Comparison of ENCODE assay signal across 18 mouse cellular contexts in genomic region chr11:118323974-118324373, GRCm38 (mm10). TPM values are rescaled to one million over a fixed set of nuclear protein-coding genes. Genes with fewer than 3 reads are reported as not detected.
DNase-seq lines count a peak whose midpoint lies in the region; ATAC-seq lines count a peak whose summit lies in the region.
"Had no signal": no experiment of that assay in that cellular context is flagged by ENCODE, and none has a peak within 500 bp of the region (broad histone marks: within the 10 kb centered on the region; RNA-seq: fewer than 3 reads in every experiment).

No protein-coding gene starts in this region.

- DNase-seq in heart, adult 18-20 months = no peak
- no peak for DNase-seq in embryonic facial prominence, embryonic 10.5 days (ENCODE audit: low spot score)
- DNase-seq in embryonic facial prominence, embryonic 11.5 days (ENCODE audit: low spot score) = no peak
- no peak for DNase-seq in cerebellum, adult 11-12 months
- no peak for DNase-seq in kidney, postnatal 36 days
- DNase-seq: adrenal gland, postnatal 25 days; cerebellum, adult 2 months; spleen, adult 18-20 months had no signal

- H3K9me3 ChIP-seq in heart, embryonic 16.5 days (replicated peaks; ENCODE audit: control insufficient read depth, low read length) = no peaks in the 10 kb centered on the region
- no peaks in the 10 kb centered on the region for H3K9me3 ChIP-seq in embryonic facial prominence, embryonic 10.5 days
- H3K9me3 ChIP-seq in embryonic facial prominence, embryonic 11.5 days (replicated peaks; ENCODE audit: control insufficient read depth, low read length) = no peaks in the 10 kb centered on the region
- H3K9me3 ChIP-seq in limb, embryonic 12.5 days = no peaks in the 10 kb centered on the region
- H3K9me3 ChIP-seq: intestine, embryonic 15.5 days had no signal

- H3K27me3 ChIP-seq in heart, embryonic 16.5 days (ENCODE audit: control insufficient read depth, insufficient read depth, low read length) = no peaks in the 10 kb centered on the region
- no peaks in the 10 kb centered on the region for H3K27me3 ChIP-seq in embryonic facial prominence, embryonic 10.5 days (replicated peaks; ENCODE audit: low read depth, poor library complexity, severe bottlenecking)
- no peaks in the 10 kb centered on the region for H3K27me3 ChIP-seq in embryonic facial prominence, embryonic 11.5 days (ENCODE audit: control insufficient read depth, insufficient read depth, low read length)
- H3K27me3 ChIP-seq in limb, embryonic 12.5 days = no peaks in the 10 kb centered on the region
- H3K27me3 ChIP-seq: intestine, embryonic 15.5 days had no signal

- H3K9ac ChIP-seq in heart, embryonic 16.5 days (ENCODE audit: low read length) = no peak overlapping the region
- no peak overlapping the region for H3K9ac ChIP-seq in embryonic facial prominence, embryonic 11.5 days (replicated peaks; ENCODE audit: low read length)
- no peak overlapping the region; the same call in 1 of the 2 replicates for H3K9ac ChIP-seq in limb, embryonic 12.5 days (replicated peaks)
- H3K9ac ChIP-seq: hindbrain, embryonic 14.5 days; intestine, embryonic 15.5 days had no signal

- 0 out of 2 replicates have a peak overlapping the region, but pooled peaks have one; percentile 15 for H3K27ac ChIP-seq in heart, embryonic 16.5 days (ENCODE audit: low read length)
- H3K27ac ChIP-seq in embryonic facial prominence, embryonic 10.5 days (replicated peaks) = peak overlapping the region; percentile 73
- H3K27ac ChIP-seq in embryonic facial prominence, embryonic 11.5 days (replicated peaks; ENCODE audit: low read depth, low read length) = 0 out of 2 replicates have a peak overlapping the region, but pooled peaks have one; percentile 8
- peak overlapping the region; percentile 91 for H3K27ac ChIP-seq in limb, embryonic 12.5 days
- H3K27ac ChIP-seq: hindbrain, embryonic 14.5 days; intestine, embryonic 15.5 days had no signal

- ATAC-seq in heart, embryonic 16.5 days (replicated peaks; ENCODE audit: extremely low read depth, insufficient read depth, low FRiP score) = no peak
- ATAC-seq in embryonic facial prominence, embryonic 11.5 days (replicated peaks; ENCODE audit: insufficient number of reproducible peaks, low FRiP score, low TSS enrichment, low read depth) = no peak
- ATAC-seq in limb, embryonic 12.5 days (ENCODE audit: insufficient number of reproducible peaks, insufficient read depth, low FRiP score, low TSS enrichment, low read depth) = no peak
- ATAC-seq: forebrain, embryonic 14.5 days; intestine, embryonic 15.5 days; midbrain, embryonic 16.5 days had no signal

- no peak overlapping the region for H3K4me3 ChIP-seq in heart, embryonic 16.5 days (ENCODE audit: low read length)
- H3K4me3 ChIP-seq in embryonic facial prominence, embryonic 10.5 days = no peak overlapping the region
- no peak overlapping the region for H3K4me3 ChIP-seq in embryonic facial prominence, embryonic 11.5 days (ENCODE audit: low read depth, low read length)
- H3K4me3 ChIP-seq in limb, embryonic 12.5 days (replicated peaks) = no peak overlapping the region
- H3K4me3 ChIP-seq: intestine, embryonic 15.5 days had no signal

- WGBS in heart, embryonic 16.5 days = 49% methylated on average over 5 of the region's 5 CpGs
- WGBS in embryonic facial prominence, embryonic 10.5 days = 85% methylated on average over 5 of the region's 5 CpGs
- 85% methylated on average over 5 of the region's 5 CpGs for WGBS in embryonic facial prominence, embryonic 11.5 days
- WGBS in limb, embryonic 12.5 days = 74% methylated on average over 5 of the region's 5 CpGs

- peaks cover 11% of the 10 kb centered on the region for H3K4me1 ChIP-seq in heart, embryonic 16.5 days (ENCODE audit: control insufficient read depth, insufficient read depth, low read length)
- peaks cover 60% of the 10 kb centered on the region for H3K4me1 ChIP-seq in embryonic facial prominence, embryonic 10.5 days
- peaks cover 12% of the 10 kb centered on the region for H3K4me1 ChIP-seq in embryonic facial prominence, embryonic 11.5 days (ENCODE audit: control insufficient read depth, insufficient read depth, low read length)
- H3K4me1 ChIP-seq in limb, embryonic 12.5 days (replicated peaks) = peaks cover 64% of the 10 kb centered on the region

- peaks cover 12% of the 10 kb centered on the region for H3K36me3 ChIP-seq in heart, embryonic 16.5 days (ENCODE audit: control insufficient read depth, insufficient read depth)
- H3K36me3 ChIP-seq in embryonic facial prominence, embryonic 10.5 days (replicated peaks) = peaks cover 54% of the 10 kb centered on the region
- peaks cover 2% of the 10 kb centered on the region; the same call in 1 of the 2 replicates for H3K36me3 ChIP-seq in embryonic facial prominence, embryonic 11.5 days (replicated peaks; ENCODE audit: control insufficient read depth, insufficient read depth, low read depth, low read length)
- peaks cover 18% of the 10 kb centered on the region for H3K36me3 ChIP-seq in limb, embryonic 12.5 days
- H3K36me3 ChIP-seq: intestine, embryonic 15.5 days had no signal

- H3K4me2 ChIP-seq in heart, embryonic 16.5 days (ENCODE audit: low read depth, low read length) = no peak overlapping the region
- H3K4me2 ChIP-seq in embryonic facial prominence, embryonic 11.5 days (ENCODE audit: low read depth, low read length) = no peak overlapping the region
- H3K4me2 ChIP-seq in limb, embryonic 12.5 days = peak overlapping the region; percentile 19; the same call in 1 of the 2 replicates
- H3K4me2 ChIP-seq: hindbrain, embryonic 14.5 days; intestine, embryonic 15.5 days; liver, embryonic 11.5 days had no signal

RNA-seq across cellular contexts. Expression of gene Cep295nl, which starts 18.3 kb away (rescaled TPM):
- polyA plus RNA-seq in heart, embryonic 16.5 days (2015; fragmentation: Nextera tagmentation; extraction: Ambion mirVana) = 0.28 and 0.36 TPM in 2 replicates
- under 1 TPM; 0.39 to 0.42 TPM for total RNA-seq in heart, adult 18-20 months (2021)
- polyA plus RNA-seq in embryonic facial prominence, embryonic 10.5 days (2016; fragmentation: Nextera tagmentation; extraction: Ambion mirVana) = 0.13 and 0.56 TPM in 2 replicates
- polyA plus RNA-seq in embryonic facial prominence, embryonic 11.5 days (2014; fragmentation: Nextera tagmentation; extraction: Ambion mirVana) = 0.21 and 0.76 TPM in 2 replicates
- 0.59 and 0.60 TPM in 2 replicates for polyA plus RNA-seq in limb, embryonic 12.5 days (2016; fragmentation: Nextera tagmentation; extraction: Ambion mirVana)
- total RNA-seq: common myeloid progenitor, adult 5-6 weeks; granulocyte monocyte progenitor cell, adult 5-6 weeks had no signal
- polyA plus RNA-seq: hindbrain, embryonic 14.5 days; liver, embryonic 11.5 days; stomach, embryonic 14.5 days had no signal

RNA-seq across cellular contexts. Expression of gene Timp2, which starts 31.6 kb away (rescaled TPM):
- 70.6 and 74.5 TPM in 2 replicates for polyA plus RNA-seq in heart, embryonic 16.5 days (2015; fragmentation: Nextera tagmentation; extraction: Ambion mirVana)
- 100 to 1,000 TPM in 1 of 2 experiments, 10 to 100 TPM in 1; 75.0 to 102 TPM for total RNA-seq in heart, adult 18-20 months (2021)
- polyA plus RNA-seq in embryonic facial prominence, embryonic 10.5 days (2016; fragmentation: Nextera tagmentation; extraction: Ambion mirVana) = 40.0 and 46.9 TPM in 2 replicates
- polyA plus RNA-seq in embryonic facial prominence, embryonic 11.5 days (2014; fragmentation: Nextera tagmentation; extraction: Ambion mirVana) = 73.2 and 75.7 TPM in 2 replicates
- polyA plus RNA-seq in limb, embryonic 12.5 days (2016; fragmentation: Nextera tagmentation; extraction: Ambion mirVana) = 77.6 and 91.3 TPM in 2 replicates

RNA-seq across cellular contexts. Expression of gene Usp36, which starts 33.9 kb away (rescaled TPM):
- polyA plus RNA-seq in heart, embryonic 16.5 days (2015; fragmentation: Nextera tagmentation; extraction: Ambion mirVana) = 13.5 and 14.2 TPM in 2 replicates
- total RNA-seq in heart, adult 18-20 months (2021) = 10 to 100 TPM; 12.3 to 12.4 TPM
- polyA plus RNA-seq in embryonic facial prominence, embryonic 10.5 days (2016; fragmentation: Nextera tagmentation; extraction: Ambion mirVana) = 24.1 and 24.2 TPM in 2 replicates
- polyA plus RNA-seq in embryonic facial prominence, embryonic 11.5 days (2014; fragmentation: Nextera tagmentation; extraction: Ambion mirVana) = 8.1 and 10.4 TPM in 2 replicates
- 20.1 and 21.3 TPM in 2 replicates for polyA plus RNA-seq in limb, embryonic 12.5 days (2016; fragmentation: Nextera tagmentation; extraction: Ambion mirVana)

Comparison
In these comparisons a context has a peak if more than half of its experiments do, and no peak if none do; other contexts are left out.
1. H3K27ac ChIP-seq: peak in every context shown above with its lines; median percentile 91 in limb, embryonic 12.5 days; 73 in embryonic facial prominence, embryonic 10.5 days; 15 in heart, embryonic 16.5 days; 8 in embryonic facial prominence, embryonic 11.5 days.